Mouse (Mus musculus) cerebellum, adult 18-20 months (tissue): ENCODE measurements at regions not wholly inside any gene's neighbourhood (a gene's known extent, or its start where the extent isn't known, plus 50 kb on each side); places are given as distances from the start of the nearest gene placed in this dataset.
"Not testable (repeated sequence)": the region's sequence is repeated elsewhere in the genome, so short reads cannot be mapped to it uniquely, and the experiment has no call there.

ENCODE experiments used
- DNase-seq, 2 experiments: peaks; one replicate each; pipeline ENCODE4 v3.0.0; 2021

DNA sequence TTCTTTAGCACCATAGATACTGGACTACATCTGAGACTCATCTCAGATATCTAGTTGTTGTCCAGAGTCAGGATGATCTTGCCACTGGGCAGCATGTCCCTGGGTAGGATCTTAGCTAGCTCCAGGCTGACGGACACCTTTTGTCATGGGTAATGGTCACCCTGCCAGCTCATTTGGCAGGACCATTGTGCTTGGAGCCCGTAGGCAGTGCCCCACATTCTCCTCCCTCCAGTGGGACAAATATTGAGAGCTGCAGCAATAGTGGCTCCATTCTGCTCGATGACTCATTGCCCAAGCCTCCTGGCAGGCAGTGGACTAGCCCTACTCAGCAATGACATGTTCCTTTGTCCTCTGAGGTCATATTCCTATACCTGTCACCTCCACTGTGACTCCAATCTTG, 258.9 kb upstream of the Tmpo start:
- DNase-seq, result no peak

- no peak for DNase-seq
These were observed 256.8 kb upstream of the Tmpo start for GRCm38 (mm10) chr10:91437917-91438316.

DNA sequence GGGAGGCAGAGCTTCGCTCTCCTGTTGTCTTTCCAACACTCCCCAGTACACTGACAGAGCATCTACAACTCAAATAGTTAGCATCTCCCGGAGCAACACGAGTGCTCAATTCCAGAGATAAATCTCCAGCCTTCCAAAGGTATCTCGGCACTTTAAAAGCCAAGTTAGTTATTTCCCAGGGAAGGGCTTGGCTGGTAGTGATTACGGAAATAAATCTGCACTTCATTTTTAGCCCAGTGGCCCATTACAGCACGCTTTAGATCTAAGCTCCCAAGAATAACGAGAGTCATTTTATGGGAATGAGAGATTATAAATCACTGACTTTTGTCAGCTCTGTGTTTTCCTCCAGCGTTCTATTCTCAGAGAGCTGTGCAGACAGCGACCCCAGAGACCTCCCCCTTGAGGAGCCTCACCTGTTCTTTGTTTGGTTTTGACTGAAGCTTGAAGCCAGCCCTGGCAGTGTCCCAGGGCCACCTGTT, 255.0 kb upstream of the Tmpo start:
- no peak for DNase-seq

DNA sequence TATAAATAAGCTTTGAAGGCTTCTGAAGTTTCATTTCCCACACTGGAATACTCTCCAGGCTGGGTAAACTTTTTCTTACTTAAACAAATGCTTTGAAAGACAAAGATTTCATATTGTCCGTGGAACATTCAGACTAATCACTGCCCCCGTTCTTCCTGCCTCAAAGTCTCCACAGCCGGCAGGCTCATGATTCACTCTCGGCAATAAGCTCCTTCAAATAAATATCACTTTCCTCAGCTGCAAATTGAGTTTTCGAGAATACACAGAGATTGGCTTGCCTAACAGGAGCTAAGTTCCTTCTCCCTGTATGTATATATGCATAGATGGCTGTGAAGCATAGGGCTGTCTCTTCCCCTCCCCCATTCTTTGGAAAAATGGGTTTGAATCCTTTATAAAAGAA, 249.2 kb upstream of the Tmpo start:
- DNase-seq, result no peak

DNA sequence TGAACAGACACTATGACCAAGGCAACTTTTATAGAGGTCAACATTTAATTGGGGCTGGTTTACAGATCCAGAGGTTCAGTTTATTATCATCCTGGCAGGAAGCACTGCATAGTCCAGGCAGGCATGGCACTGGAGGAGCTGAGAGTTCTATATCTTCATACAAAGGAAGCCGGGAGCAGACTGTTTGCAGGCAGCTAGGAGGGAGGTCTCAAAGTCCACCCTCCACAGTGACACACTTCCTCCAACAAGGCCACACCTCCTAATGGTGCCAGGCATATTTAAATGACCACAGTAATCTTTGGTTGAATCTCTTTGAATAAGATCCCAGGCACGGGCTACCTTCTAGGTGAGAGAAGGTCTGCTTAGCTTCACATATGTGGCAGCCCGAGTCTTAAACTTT, 245.5 kb upstream of the Tmpo start:
- DNase-seq, result no peak

- DNase-seq, result not testable (repeated sequence)
These were observed 244.7 kb upstream of the Tmpo start for GRCm38 (mm10) chr10:91425625-91426385.

GRCm38 (mm10) chr10:91424786-91425185, 243.7 kb upstream of the Tmpo start:
- no peak for DNase-seq

GRCm38 (mm10) chr10:91387255-91387654, 206.1 kb upstream of the Tmpo start:
- peak; percentile 14 to 26 for DNase-seq

DNA sequence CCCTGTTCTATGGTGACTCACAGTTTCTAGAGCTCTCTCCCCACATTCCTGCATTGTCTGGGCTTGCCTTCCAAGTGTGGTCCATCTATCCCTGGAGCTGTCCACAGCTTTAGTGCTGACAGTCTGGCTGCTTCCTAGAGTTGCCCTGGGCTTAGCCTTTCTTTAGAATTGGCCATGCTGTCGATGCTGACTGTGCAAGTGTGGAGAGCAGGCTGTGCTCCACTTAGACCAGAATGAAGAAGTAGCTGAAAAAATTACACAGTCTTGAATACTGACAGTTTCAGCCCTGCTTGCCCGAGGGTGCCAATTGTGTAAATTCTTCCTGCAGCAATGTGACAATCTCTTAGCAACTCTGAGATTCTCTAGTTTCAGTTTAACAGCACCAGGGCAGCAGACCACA, 203.3 kb upstream of the Tmpo start:
- DNase-seq, result peak; percentile 11 to 16

DNA sequence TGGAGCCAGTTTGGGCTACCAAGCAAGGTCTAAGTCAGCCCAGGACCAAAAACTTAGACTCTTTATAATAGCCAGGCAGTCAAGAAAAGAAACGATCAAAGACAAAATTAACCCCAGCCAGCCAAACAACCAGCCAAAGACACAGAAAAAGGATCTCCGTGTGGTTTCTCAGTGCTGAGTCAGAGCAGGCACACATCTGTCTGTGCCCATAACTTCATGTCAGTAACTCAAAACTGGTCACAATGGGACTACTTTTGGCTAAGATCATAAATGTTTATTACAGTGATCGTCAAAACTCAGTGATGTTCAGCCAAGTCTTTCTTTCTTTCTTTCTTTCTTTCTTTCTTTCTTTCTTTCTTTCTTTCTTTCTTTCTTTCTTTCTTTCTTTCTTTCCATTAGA, 195.6 kb upstream of the Tmpo start:
- DNase-seq, result no peak

- DNase-seq, result no peak
These were observed 186.4 kb upstream of the Tmpo start for GRCm38 (mm10) chr10:91367488-91367887.

DNA sequence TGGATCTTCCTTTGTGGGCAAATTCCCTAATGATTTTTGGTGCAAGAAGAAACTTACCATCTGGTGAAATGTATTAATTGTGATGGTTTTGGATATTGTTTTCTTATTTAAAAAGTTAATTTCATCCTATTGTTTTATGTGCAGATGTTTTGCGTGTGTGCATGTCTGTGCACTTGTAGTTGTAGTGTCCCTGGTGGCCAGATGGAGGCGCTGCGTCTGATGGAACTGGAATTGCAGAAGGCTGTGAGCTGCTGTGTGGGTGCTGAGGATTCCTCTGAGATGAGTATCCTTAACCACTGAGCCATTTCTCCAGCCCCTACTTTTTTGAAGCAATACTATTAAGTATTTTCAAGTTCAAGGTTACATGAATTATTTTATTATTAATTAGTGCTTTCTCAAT, 181.5 kb upstream of the Tmpo start:
- no peak for DNase-seq

GRCm38 (mm10) chr10:91361621-91362020, 180.5 kb upstream of the Tmpo start:
- no peak for DNase-seq

DNA sequence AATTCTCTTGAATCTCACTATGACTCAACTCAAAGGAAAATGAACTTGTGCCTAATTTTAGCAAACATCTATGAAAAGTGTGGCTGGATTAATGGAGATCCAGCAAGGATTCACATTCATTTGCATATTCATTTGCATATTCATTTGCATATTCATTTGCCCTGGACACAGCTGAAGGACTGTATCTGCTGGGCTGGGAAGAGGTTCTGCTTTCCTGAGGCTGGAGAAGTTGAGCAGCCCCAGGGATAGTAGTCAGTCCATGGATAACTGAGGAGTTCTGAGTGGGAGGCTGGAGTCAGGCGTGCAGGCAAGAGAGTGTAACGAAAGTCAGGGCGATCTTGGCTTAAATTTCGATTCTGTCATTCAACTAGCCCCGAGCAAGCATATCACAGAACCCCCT, 164.3 kb upstream of the Tmpo start:
- no peak for DNase-seq

DNA sequence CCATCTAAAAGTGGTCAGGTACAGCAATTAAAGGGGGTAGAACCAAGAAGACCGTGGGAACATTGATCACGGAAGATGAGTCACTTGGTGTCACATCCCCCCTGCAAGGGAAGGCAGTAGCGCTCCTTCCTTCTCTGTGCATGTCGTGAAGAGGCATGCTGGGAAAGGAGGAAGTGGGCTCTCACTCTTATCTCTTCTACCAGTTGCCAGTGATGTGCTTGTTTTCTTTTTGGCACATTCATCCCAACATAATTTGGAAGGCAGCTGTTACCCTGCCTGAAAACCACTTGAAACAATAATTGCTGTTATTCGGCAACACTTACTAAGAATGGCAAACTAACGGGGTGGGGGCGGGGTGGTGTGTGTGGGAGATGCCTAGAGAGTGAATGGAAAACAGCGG, 161.0 kb upstream of the Tmpo start:
- no peak for DNase-seq

DNA sequence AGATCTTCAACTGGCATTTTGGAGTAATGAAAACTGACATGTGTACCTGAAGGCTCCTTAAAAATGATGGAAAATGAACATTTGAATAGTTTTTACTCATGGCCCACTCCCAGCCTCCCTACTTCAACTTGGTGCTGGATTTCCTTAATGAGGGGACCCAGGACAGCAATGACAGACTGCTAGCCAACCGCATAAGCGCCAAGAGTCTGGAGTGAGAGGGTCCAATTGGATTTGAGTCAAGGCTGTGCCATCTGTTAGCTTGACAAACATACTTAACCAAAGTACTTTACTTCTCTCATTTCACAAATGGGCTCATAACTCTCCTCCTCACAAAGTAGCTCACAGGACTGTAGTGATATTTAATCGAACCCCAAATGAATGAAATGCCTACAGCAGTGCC, 158.2 kb upstream of the Tmpo start:
- DNase-seq, result no peak

DNA sequence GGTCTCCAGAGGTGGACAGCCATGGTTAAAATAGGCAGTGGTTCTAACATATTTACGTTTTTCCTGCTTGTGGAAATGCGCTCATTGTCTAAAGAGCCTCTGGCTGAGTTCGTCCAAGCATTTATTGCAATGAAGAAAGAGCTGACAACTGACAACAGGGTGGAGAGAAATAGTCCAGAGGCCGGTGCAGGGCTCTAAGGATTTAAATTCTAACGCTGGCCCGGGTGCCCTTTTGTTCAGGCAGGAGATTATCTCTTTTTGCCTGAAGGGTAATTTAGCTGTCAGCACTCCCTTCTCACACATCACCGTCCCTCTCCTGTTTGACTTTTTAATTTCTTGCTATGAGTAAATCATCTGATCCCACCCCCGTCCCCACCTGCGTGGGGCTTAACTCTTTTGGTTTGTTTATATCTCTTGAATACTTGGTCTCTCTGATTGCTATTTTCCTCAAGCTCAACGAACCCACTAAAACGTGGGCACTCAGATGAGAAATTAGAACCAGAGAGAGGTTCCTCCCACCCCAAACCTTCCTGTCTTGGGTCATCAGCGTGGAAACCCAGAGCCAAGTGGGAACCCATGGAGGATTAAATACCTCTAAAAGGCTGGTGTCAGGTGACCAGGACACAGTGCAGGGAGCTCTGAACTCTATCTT, 145.7 kb upstream of the Tmpo start:
- DNase-seq, result no peak

DNA sequence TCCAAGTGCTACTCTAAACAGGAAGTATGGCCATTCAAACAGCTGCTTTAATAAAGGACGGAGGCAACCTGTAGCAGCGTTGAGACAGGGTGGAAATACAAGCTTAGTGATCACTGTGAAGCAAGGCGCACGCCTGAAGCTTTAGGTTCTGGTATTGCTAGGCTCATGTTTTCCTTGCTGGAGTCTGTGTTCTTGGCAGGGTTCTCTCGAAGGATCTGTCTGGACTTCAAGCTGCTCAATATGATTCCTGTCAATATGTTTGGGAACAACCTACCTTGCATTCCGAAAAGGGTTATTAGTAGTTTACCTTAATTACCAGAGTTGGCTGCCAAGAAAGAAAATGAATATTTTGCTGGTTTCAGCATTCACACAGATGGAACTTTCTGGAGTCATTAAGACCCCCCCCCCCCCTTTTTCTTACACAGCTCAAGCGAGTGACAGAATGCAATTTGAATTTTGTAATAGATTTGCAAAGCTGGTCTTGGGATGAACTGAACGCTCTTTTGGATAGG, 145.1 kb upstream of the Tmpo start:
- no peak for DNase-seq

DNA sequence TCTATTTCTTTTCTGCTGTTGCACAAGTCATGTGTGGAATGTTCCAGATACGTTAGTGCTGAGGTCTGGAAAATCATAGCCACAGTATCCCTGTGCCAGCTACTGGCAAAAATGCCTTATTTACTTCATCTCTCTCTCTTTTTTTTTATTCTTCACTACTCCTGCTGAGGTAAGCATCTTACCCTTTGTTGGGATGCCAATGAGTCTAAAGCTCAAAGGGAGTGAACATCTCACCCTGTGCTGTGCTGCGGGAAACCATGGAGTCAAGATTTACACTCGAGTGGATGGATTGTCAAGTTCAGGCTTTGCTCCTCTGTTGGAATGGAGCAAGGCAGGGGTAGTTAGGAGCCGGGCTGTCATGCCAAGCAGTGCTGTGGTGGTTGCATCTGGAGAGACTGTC, 140.1 kb upstream of the Tmpo start:
- no peak for DNase-seq

- DNase-seq, result no peak
These were observed 138.5 kb upstream of the Tmpo start for GRCm38 (mm10) chr10:91319442-91320112.

GRCm38 (mm10) chr10:91314441-91314840, 133.3 kb upstream of the Tmpo start:
- DNase-seq, result no peak

DNA sequence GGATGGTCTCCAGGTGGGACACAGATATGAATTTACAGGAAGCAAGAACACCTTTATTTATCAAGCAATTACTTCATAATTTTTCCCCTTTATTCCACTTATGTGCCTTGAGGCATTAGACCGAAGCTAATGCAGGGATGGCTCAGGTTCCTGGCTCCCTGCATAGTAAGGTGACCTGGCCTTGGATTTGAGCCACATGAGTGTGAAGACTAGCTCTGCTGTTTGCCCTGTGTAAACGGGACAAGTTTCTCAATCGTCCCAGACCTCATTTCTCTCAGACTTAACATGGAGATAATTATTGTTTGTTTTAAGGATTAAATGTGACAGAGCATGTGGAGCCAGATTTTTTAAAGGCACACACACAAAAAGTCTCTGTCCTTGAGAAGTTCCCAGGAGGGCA, 132.2 kb upstream of the Tmpo start:
- DNase-seq, result no peak

DNA sequence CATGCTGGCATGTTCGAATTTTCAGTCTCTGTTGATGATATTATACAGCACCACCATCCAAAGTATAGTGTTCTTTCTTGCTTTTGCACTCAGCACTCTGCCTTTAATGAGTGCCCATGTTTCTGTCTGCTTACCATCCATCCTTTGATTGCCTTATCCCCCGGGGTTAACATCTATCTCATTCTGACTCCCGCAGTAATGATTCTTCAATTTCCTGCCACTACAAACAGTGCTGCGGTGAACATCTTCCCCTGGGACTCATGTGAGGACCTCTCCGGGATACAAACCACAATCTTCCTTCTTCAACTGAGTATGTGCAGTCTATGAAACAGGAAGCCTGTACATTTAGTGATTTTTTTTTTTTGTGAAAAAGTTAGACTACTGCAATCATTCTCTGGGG, 131.8 kb upstream of the Tmpo start:
- no peak for DNase-seq

- no peak for DNase-seq
These were observed 119.0 kb upstream of the Tmpo start for GRCm38 (mm10) chr10:91300067-91300466.
